Mouse (Mus musculus): ENCODE measurements around the gene Col23a1. TPM values are rescaled to one million over a fixed set of nuclear protein-coding genes. Genes with fewer than 3 reads are reported as not detected.

Gene Col23a1
- polyA plus RNA-seq, 1 experiment = 1.5 TPM

GRCm38 (mm10) chr11:51371321-51371720, 81.6 kb downstream of the Col23a1 start:
- 79% methylated on average over 4 of the region's 4 CpGs for WGBS
- TF ChIP-seq POLR2A (IDR thresholded peaks at IDR 0.05; ENCODE audit: low read depth, low read length) (no peak), CTCF (IDR thresholded peaks at IDR 0.05; ENCODE audit: extremely low read depth, insufficient read depth, insufficient read length, insufficient replicate concordance) (no peak)
- Histone ChIP-seq H3K27me3 (ENCODE audit: control insufficient read depth, insufficient read depth, low read length) (no peaks in the 10 kb centered on the region), H3K4me1 (ENCODE audit: control insufficient read depth, insufficient read depth, insufficient read length) (no peaks in the 10 kb centered on the region), H3K27ac (ENCODE audit: insufficient read depth, low read length) (no peak overlapping the region), H3K36me3 (ENCODE audit: control insufficient read depth, insufficient read depth, low read length) (no peaks in the 10 kb centered on the region), H3K4me3 (ENCODE audit: extremely low read depth, insufficient read depth, insufficient read length) (no peak overlapping the region)
- DNase-seq (ENCODE audit: low read depth in 1 of 2, low spot score in 2 of 2) = no peak

GRCm38 (mm10) chr11:51371926-51372325, 82.2 kb downstream of the Col23a1 start:
- DNase-seq (ENCODE audit: low read depth in 1 of 2, low spot score in 2 of 2) = no peak
- Histone ChIP-seq H3K27me3 (ENCODE audit: control insufficient read depth, insufficient read depth, low read length) (no peaks in the 10 kb centered on the region), H3K27ac (ENCODE audit: insufficient read depth, low read length) (no peak overlapping the region), H3K4me1 (ENCODE audit: control insufficient read depth, insufficient read depth, insufficient read length) (no peaks in the 10 kb centered on the region), H3K36me3 (ENCODE audit: control insufficient read depth, insufficient read depth, low read length) (no peaks in the 10 kb centered on the region), H3K4me3 (ENCODE audit: extremely low read depth, insufficient read depth, insufficient read length) (no peak overlapping the region)
- WGBS = 88% methylated on average over 1 of the region's 1 CpGs
- no peak for TF ChIP-seq CTCF (IDR thresholded peaks at IDR 0.05; ENCODE audit: extremely low read depth, insufficient read depth, insufficient read length, insufficient replicate concordance)
- TF ChIP-seq POLR2A (IDR thresholded peaks at IDR 0.05; ENCODE audit: low read depth, low read length) = no peak

GRCm38 (mm10) chr11:51377199-51377598, 87.5 kb downstream of the Col23a1 start:
- no peak overlapping the region for H3K27ac ChIP-seq (ENCODE audit: insufficient read depth, low read length)
- TF ChIP-seq POLR2A (IDR thresholded peaks at IDR 0.05; ENCODE audit: low read depth, low read length) (no peak), CTCF (IDR thresholded peaks at IDR 0.05; ENCODE audit: extremely low read depth, insufficient read depth, insufficient read length, insufficient replicate concordance) (no peak)
- no peak for DNase-seq (ENCODE audit: low read depth in 1 of 2, low spot score in 2 of 2)
- no peaks in the 10 kb centered on the region for H3K27me3 ChIP-seq (ENCODE audit: control insufficient read depth, insufficient read depth, low read length)
- no peak overlapping the region for H3K4me3 ChIP-seq (ENCODE audit: extremely low read depth, insufficient read depth, insufficient read length)
- no peaks in the 10 kb centered on the region for H3K4me1 ChIP-seq (ENCODE audit: control insufficient read depth, insufficient read depth, insufficient read length)
- H3K36me3 ChIP-seq (ENCODE audit: control insufficient read depth, insufficient read depth, low read length) = no peaks in the 10 kb centered on the region
- WGBS = 71% methylated on average over 5 of the region's 5 CpGs

GRCm38 (mm10) chr11:51388892-51389340, 99.2 kb downstream of the Col23a1 start:
- Histone ChIP-seq H3K4me1 (ENCODE audit: control insufficient read depth, insufficient read depth, insufficient read length) (no peaks in the 10 kb centered on the region), H3K4me3 (ENCODE audit: extremely low read depth, insufficient read depth, insufficient read length) (no peak overlapping the region), H3K27me3 (ENCODE audit: control insufficient read depth, insufficient read depth, low read length) (no peaks in the 10 kb centered on the region), H3K27ac (ENCODE audit: insufficient read depth, low read length) (no peak overlapping the region), H3K36me3 (ENCODE audit: control insufficient read depth, insufficient read depth, low read length) (no peaks in the 10 kb centered on the region)
- no peak for DNase-seq (ENCODE audit: low read depth in 1 of 2, low spot score in 2 of 2)
- TF ChIP-seq CTCF (IDR thresholded peaks at IDR 0.05; ENCODE audit: extremely low read depth, insufficient read depth, insufficient read length, insufficient replicate concordance) (no peak), POLR2A (IDR thresholded peaks at IDR 0.05; ENCODE audit: low read depth, low read length) (no peak)
- 71% methylated on average over 8 of the region's 8 CpGs for WGBS

- Histone ChIP-seq H3K27me3 (ENCODE audit: control insufficient read depth, insufficient read depth, low read length) (no peaks in the 10 kb centered on the region), H3K27ac (ENCODE audit: insufficient read depth, low read length) (no peak overlapping the region), H3K36me3 (ENCODE audit: control insufficient read depth, insufficient read depth, low read length) (no peaks in the 10 kb centered on the region), H3K4me1 (ENCODE audit: control insufficient read depth, insufficient read depth, insufficient read length) (no peaks in the 10 kb centered on the region), H3K4me3 (ENCODE audit: extremely low read depth, insufficient read depth, insufficient read length) (no peak overlapping the region)
- 88% methylated on average over 10 of the region's 10 CpGs for WGBS
- TF ChIP-seq POLR2A (IDR thresholded peaks at IDR 0.05; ENCODE audit: low read depth, low read length) (no peak), CTCF (IDR thresholded peaks at IDR 0.05; ENCODE audit: extremely low read depth, insufficient read depth, insufficient read length, insufficient replicate concordance) (no peak)
- DNase-seq (ENCODE audit: low read depth in 1 of 2, low spot score in 2 of 2) = no peak
Measured at GRCm38 (mm10) chr11:51389763-51390162, 100.0 kb downstream of the Col23a1 start.

- no peak for TF ChIP-seq POLR2A (IDR thresholded peaks at IDR 0.05; ENCODE audit: low read depth, low read length)
- TF ChIP-seq CTCF (IDR thresholded peaks at IDR 0.05; ENCODE audit: extremely low read depth, insufficient read depth, insufficient read length, insufficient replicate concordance) = no peak
- H3K4me3 ChIP-seq (ENCODE audit: extremely low read depth, insufficient read depth, insufficient read length) = no peak overlapping the region
- no peaks in the 10 kb centered on the region for H3K4me1 ChIP-seq (ENCODE audit: control insufficient read depth, insufficient read depth, insufficient read length)
- no peak for DNase-seq (ENCODE audit: low read depth in 1 of 2, low spot score in 2 of 2)
- WGBS = 84% methylated on average over 3 of the region's 3 CpGs
- no peaks in the 10 kb centered on the region for H3K27me3 ChIP-seq (ENCODE audit: control insufficient read depth, insufficient read depth, low read length)
- H3K36me3 ChIP-seq (ENCODE audit: control insufficient read depth, insufficient read depth, low read length) = no peaks in the 10 kb centered on the region
- H3K27ac ChIP-seq (ENCODE audit: insufficient read depth, low read length) = no peak overlapping the region
Measured at GRCm38 (mm10) chr11:51390521-51390920, 100.8 kb downstream of the Col23a1 start.

- Histone ChIP-seq H3K36me3 (ENCODE audit: control insufficient read depth, insufficient read depth, low read length) (no peaks in the 10 kb centered on the region), H3K27ac (ENCODE audit: insufficient read depth, low read length) (no peak overlapping the region), H3K4me3 (ENCODE audit: extremely low read depth, insufficient read depth, insufficient read length) (no peak overlapping the region), H3K27me3 (ENCODE audit: control insufficient read depth, insufficient read depth, low read length) (no peaks in the 10 kb centered on the region), H3K4me1 (ENCODE audit: control insufficient read depth, insufficient read depth, insufficient read length) (no peaks in the 10 kb centered on the region)
- no peak for TF ChIP-seq POLR2A (IDR thresholded peaks at IDR 0.05; ENCODE audit: low read depth, low read length)
- no peak for TF ChIP-seq CTCF (IDR thresholded peaks at IDR 0.05; ENCODE audit: extremely low read depth, insufficient read depth, insufficient read length, insufficient replicate concordance)
- 81% methylated on average over 4 of the region's 4 CpGs for WGBS
- no peak for DNase-seq (ENCODE audit: low read depth in 1 of 2, low spot score in 2 of 2)
Measured at GRCm38 (mm10) chr11:51391548-51391947, 101.8 kb downstream of the Col23a1 start.
